Mouse (Mus musculus) CH12.LX (cell line): ENCODE measurements around the gene Tcea3. TPM values are rescaled to one million over a fixed set of nuclear protein-coding genes. Genes with fewer than 3 reads are reported as not detected.

Experiments used
- DNase-seq: peaks from one replicate; pipeline ENCODE4 v3.0.0-alpha.2; 2013; ENCODE audit errors: extremely low read depth
- H3K27ac ChIP-seq: 2 replicates; pipeline ENCODE4 v1.5.1; 2012; ENCODE audit warnings: low read depth, mild to moderate bottlenecking, control low read depth, moderate library complexity; ENCODE audit not compliant: insufficient read depth
- H3K27me3 ChIP-seq: replicated peaks from 2 replicates; pipeline ENCODE3; 2012; ENCODE audit warnings: inconsistent platforms
- H3K36me3 ChIP-seq, 2 experiments: replicated peaks in 1 of 2; 2 replicates each; pipeline versions ENCODE3 to v1.6.1; 2012; ENCODE audit warnings: inconsistent platforms in 1 of 2, low read length in 1 of 2, mild to moderate bottlenecking in 1 of 2, mixed read lengths in 1 of 2, moderate library complexity in 1 of 2; ENCODE audit not compliant: control insufficient read depth in 1 of 2, insufficient read depth in 1 of 2
- H3K4me1 ChIP-seq, 2 experiments: 2 replicates each; pipeline ENCODE4 v1.6.1; 2012; ENCODE audit warnings: inconsistent platforms in 1 of 2, moderate library complexity in 1 of 2; ENCODE audit not compliant: insufficient read depth in 2 of 2, control insufficient read depth in 1 of 2
- H3K4me2 ChIP-seq: 2 replicates; pipeline ENCODE4 v1.6.1; 2012; ENCODE audit warnings: low read depth, mild to moderate bottlenecking, control low read depth; ENCODE audit not compliant: poor library complexity, insufficient read depth, severe bottlenecking
- H3K4me3 ChIP-seq, 3 experiments: fragments of 150-350 bp in 1 of 3; sonication (generic) in 1 of 3; replicated peaks in 1 of 3; 2 replicates each; pipeline versions ENCODE3 to v1.5.1; 2011 to 2012; ENCODE audit warnings: low read depth in 2 of 3, low read length in 2 of 3, mild to moderate bottlenecking in 2 of 3, moderate library complexity in 2 of 3, control low read depth in 1 of 3, improper control_type of control experiment in 1 of 3, inconsistent platforms in 1 of 3, mixed read lengths in 1 of 3; ENCODE audit not compliant: poor library complexity in 1 of 3
- H3K79me2 ChIP-seq: replicated peaks from 2 replicates; pipeline ENCODE4 v1.6.1; 2012; ENCODE audit warnings: mild to moderate bottlenecking, moderate library complexity; ENCODE audit not compliant: control insufficient read depth, poor library complexity, insufficient read depth, severe bottlenecking; ENCODE audit errors: extremely low read depth
- H3K9ac ChIP-seq: 2 replicates; pipeline ENCODE4 v1.6.1; 2012; ENCODE audit warnings: low read depth, mild to moderate bottlenecking, control low read depth, moderate library complexity; ENCODE audit not compliant: insufficient read depth
- H3K9me3 ChIP-seq: replicated peaks from 2 replicates; pipeline ENCODE3; 2012; ENCODE audit warnings: low read length, inconsistent platforms, mixed read lengths
- BHLHE40 ChIP-seq: IDR thresholded peaks from 2 replicates; pipeline ENCODE4 v1.6.1; 2011; ENCODE audit warnings: mild to moderate bottlenecking, low read depth, low read length, improper control_type of control experiment
- CHD2 ChIP-seq: IDR thresholded peaks from 2 replicates; pipeline ENCODE4 v1.6.1; 2011; ENCODE audit warnings: low read length, improper control_type of control experiment
- CTCF ChIP-seq, 2 experiments: IDR thresholded peaks in 1 of 2; conservative IDR thresholded peaks in 1 of 2; 2 replicates each; pipeline ENCODE4 v1.5.1; 2011 to 2012; ENCODE audit warnings: low read depth in 2 of 2, low read length in 2 of 2, improper control_type of control experiment in 1 of 2, inconsistent platforms in 1 of 2, mild to moderate bottlenecking in 1 of 2, moderate library complexity in 1 of 2
- E2F4 ChIP-seq: IDR thresholded peaks from 2 replicates; pipeline ENCODE4 v1.6.1; 2011; ENCODE audit warnings: low read depth, low read length, improper control_type of control experiment; ENCODE audit not compliant: insufficient replicate concordance
- ELF1 ChIP-seq: IDR thresholded peaks from 2 replicates; pipeline ENCODE4 v1.6.1; 2014; ENCODE audit warnings: low read depth, mild to moderate bottlenecking, inconsistent platforms, low read length, improper control_type of control experiment
- EP300 ChIP-seq: IDR thresholded peaks from 2 replicates; pipeline ENCODE4 v1.6.1; 2011; ENCODE audit warnings: low read length, improper control_type of control experiment
- GABPA ChIP-seq: IDR thresholded peaks from 2 replicates; pipeline ENCODE4 v1.6.1; 2012; ENCODE audit warnings: low read depth, low read length, improper control_type of control experiment, inconsistent platforms; ENCODE audit not compliant: insufficient replicate concordance
- IRF4 ChIP-seq: IDR thresholded peaks from 2 replicates; pipeline ENCODE4 v1.6.1; 2014; ENCODE audit warnings: low read depth, mild to moderate bottlenecking, inconsistent platforms, low read length, improper control_type of control experiment
- JUN ChIP-seq: IDR thresholded peaks from 2 replicates; pipeline ENCODE4 v1.6.1; 2011; ENCODE audit warnings: low read depth, mild to moderate bottlenecking, low read length, improper control_type of control experiment, moderate library complexity; ENCODE audit not compliant: insufficient read depth
- JUND ChIP-seq: conservative IDR thresholded peaks from 2 replicates; pipeline ENCODE4 v1.6.1; 2011; ENCODE audit warnings: low read depth, low read length, improper control_type of control experiment
- KAT2A ChIP-seq: IDR thresholded peaks from 2 replicates; pipeline ENCODE4 v1.6.1; 2012; ENCODE audit warnings: low read length, improper control_type of control experiment, inconsistent platforms; ENCODE audit not compliant: insufficient replicate concordance
- MAZ ChIP-seq: IDR thresholded peaks from 2 replicates; pipeline ENCODE4 v1.6.1; 2012; ENCODE audit warnings: low read depth, mild to moderate bottlenecking, inconsistent platforms, low read length, improper control_type of control experiment, moderate library complexity
- MYC ChIP-seq: IDR thresholded peaks from 2 replicates; pipeline ENCODE4 v1.6.1; 2011; ENCODE audit warnings: low read depth, mild to moderate bottlenecking, improper control_type of control experiment, low read length
- PAX5 ChIP-seq: IDR thresholded peaks from 2 replicates; pipeline ENCODE4 v1.6.1; 2012; ENCODE audit warnings: low read length, inconsistent platforms, mixed read lengths
- POLR2A ChIP-seq: IDR thresholded peaks from 2 replicates; pipeline ENCODE4 v1.6.1; 2011; ENCODE audit warnings: low read depth, mild to moderate bottlenecking, improper control_type of control experiment, low read length
- POLR2AphosphoS2 ChIP-seq: IDR thresholded peaks from 2 replicates; pipeline ENCODE4 v1.6.1; 2011; ENCODE audit warnings: low read depth, low read length, improper control_type of control experiment
- RAD21 ChIP-seq: IDR thresholded peaks from 2 replicates; pipeline ENCODE4 v1.6.1; 2011; ENCODE audit warnings: low read depth, mild to moderate bottlenecking, low read length, improper control_type of control experiment, moderate library complexity
- SMC3 ChIP-seq: IDR thresholded peaks from 2 replicates; pipeline ENCODE4 v1.6.1; 2011; ENCODE audit warnings: low read depth, low read length, improper control_type of control experiment
- TBP ChIP-seq: conservative IDR thresholded peaks from 2 replicates; pipeline ENCODE4 v1.6.1; 2011; ENCODE audit warnings: low read depth, low read length, improper control_type of control experiment
- TCF12 ChIP-seq: IDR thresholded peaks from 2 replicates; pipeline ENCODE4 v1.6.1; 2014; ENCODE audit warnings: low read depth, mild to moderate bottlenecking, inconsistent platforms, low read length, improper control_type of control experiment
- USF1 ChIP-seq: IDR thresholded peaks from 2 replicates; pipeline ENCODE4 v1.6.1; 2014; ENCODE audit warnings: low read depth, mild to moderate bottlenecking, inconsistent platforms, low read length, improper control_type of control experiment
- USF2 ChIP-seq: conservative IDR thresholded peaks from 2 replicates; pipeline ENCODE4 v1.6.1; 2011; ENCODE audit warnings: low read depth, low read length, improper control_type of control experiment
- ZC3H11A ChIP-seq: IDR thresholded peaks from 2 replicates; pipeline ENCODE4 v1.6.1; 2012; ENCODE audit warnings: low read depth, mild to moderate bottlenecking, inconsistent platforms, low read length, improper control_type of control experiment
- ZKSCAN1 ChIP-seq: IDR thresholded peaks from 2 replicates; pipeline ENCODE4 v1.6.1; 2012; ENCODE audit warnings: low read depth, inconsistent platforms, low read length, improper control_type of control experiment, borderline replicate concordance
- ZMIZ1 ChIP-seq: IDR thresholded peaks from 2 replicates; pipeline ENCODE4 v1.6.1; 2012; ENCODE audit warnings: low read depth, mild to moderate bottlenecking, inconsistent platforms, low read length, improper control_type of control experiment
- ZNF384 ChIP-seq: IDR thresholded peaks from 2 replicates; pipeline ENCODE4 v1.6.1; 2012; ENCODE audit warnings: low read depth, low read length, improper control_type of control experiment, inconsistent platforms
- dilution Hi-C: fragments of 300-500 bp; cut with MboI; formaldehyde crosslinking; loops from 2 replicates; pipeline ENCODE4 v1.14.3; 2020; ENCODE audit warnings: low sequenced_read_pairs; ENCODE audit not compliant: extremely low pct_unique_long_range_greater_than_20kb, extremely low pct_ligation_motif_present
- in situ Hi-C: fragments of 300-500 bp; cut with MboI; formaldehyde crosslinking; loops from 3 replicates; pipeline ENCODE4 v1.14.3; 2019; ENCODE audit warnings: low sequenced_read_pairs, low pct_ligation_motif_present, low pct_unique_long_range_greater_than_20kb, mixed read lengths
- polyA plus RNA-seq: library from polyadenylated mRNA; unstranded; fragments of >175 nt; gene quantifications from 2 replicates; pipeline ENCODE4 v1.2.1, GENCODE M21; 2012; ENCODE audit warnings: low read depth; ENCODE audit not compliant: insufficient read length
- total RNA-seq, 2 experiments: library from RNA; depleted of rRNA; stranded (reverse); fragments of 300-350 nt in 1 of 2; fragments of >200 nt in 1 of 2; gene quantifications; 2 replicates each; pipeline ENCODE4 v1.2.3; 2012 to 2014

Tcea3 gene
- total and polyA plus RNA-seq, 3 experiments, result not detected

DNA sequence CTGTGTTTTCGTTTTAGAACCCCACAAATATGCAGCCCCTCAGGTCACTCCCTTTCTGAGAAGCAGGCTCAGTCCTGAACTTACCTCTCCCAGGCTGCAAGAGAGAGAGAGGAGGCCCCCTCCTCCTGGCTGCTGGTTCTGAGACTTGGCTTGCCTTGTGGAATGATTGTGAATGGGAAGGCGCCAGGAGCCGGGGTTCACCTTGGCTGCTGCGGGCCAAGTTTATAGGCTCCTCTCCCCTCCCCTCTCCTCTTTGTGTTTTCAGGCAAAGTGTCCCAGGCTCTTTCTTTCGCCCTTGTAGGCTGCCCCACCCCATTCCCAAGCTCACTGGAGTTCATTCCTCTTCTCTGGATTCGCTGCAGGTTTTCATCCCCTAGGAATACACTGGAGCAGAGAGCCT, 40.6 kb upstream of the Tcea3 start:
- H3K79me2 ChIP-seq, result no peaks in the 10 kb centered on the region
- H3K9me3 ChIP-seq, result no peaks in the 10 kb centered on the region
- in situ Hi-C loops (loop anchor here (5.0 kb wide), 1 partner anchor 35 kb away; no protein-coding TSS in a partner anchor), dilution Hi-C loops (no loop called here)
- H3K4me3 ChIP-seq, result no peak overlapping the region
- peak overlapping the region; percentile 85 for H3K4me2 ChIP-seq
- TF ChIP-seq KAT2A (no peak), ZKSCAN1 (no peak), ZNF384 (no peak), JUN (no peak), ELF1 (no peak), IRF4 (no peak), EP300 (no peak), BHLHE40 (no peak), GABPA (no peak), CHD2 (no peak), USF2 (no peak), MAZ (no peak), TCF12 (no peak)
- H3K9ac ChIP-seq, result peak overlapping the region; percentile 55; the same call in 1 of the 2 replicates
- peaks cover 72% of the 10 kb centered on the region for H3K27me3 ChIP-seq
- peaks cover 3 to 8% of the 10 kb centered on the region in 2 experiments; a peak in 3 of 4 replicates for H3K4me1 ChIP-seq
- H3K36me3 ChIP-seq, result no peaks in the 10 kb centered on the region
- DNase-seq, result no peak
- no peak overlapping the region for H3K27ac ChIP-seq

DNA sequence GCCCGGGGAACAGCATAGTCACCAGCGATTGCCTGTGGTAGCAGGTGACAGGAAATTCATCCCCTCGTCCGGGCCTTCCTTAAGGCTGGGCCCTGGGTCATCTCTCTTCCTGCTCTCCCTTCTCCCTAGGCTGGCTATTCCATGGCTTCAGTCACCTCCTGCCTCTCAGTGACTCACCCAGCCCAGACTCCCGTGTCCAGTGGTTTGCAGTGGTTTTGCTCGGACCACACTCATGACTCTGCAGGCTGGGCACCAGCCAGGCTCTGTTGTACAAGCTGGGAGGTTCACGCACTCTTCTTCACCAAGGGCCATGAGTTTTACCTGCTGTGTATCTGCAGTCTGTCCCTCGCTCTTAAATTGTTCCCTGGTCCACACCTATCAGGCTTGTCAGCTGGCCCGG, 36.6 kb upstream of the Tcea3 start:
- H3K4me3 ChIP-seq, result no peak overlapping the region
- in situ Hi-C loops, result no loop called here

More for the DNA sequence above, 36.6 kb upstream of the Tcea3 start:
- dilution Hi-C loops, result no loop called here
- no peaks in the 10 kb centered on the region for H3K36me3 ChIP-seq
- no peak overlapping the region for H3K27ac ChIP-seq
- H3K9ac ChIP-seq, result no peak overlapping the region
- no peaks in the 10 kb centered on the region for H3K79me2 ChIP-seq
- peaks cover 3 to 8% of the 10 kb centered on the region in 2 experiments; a peak in 3 of 4 replicates for H3K4me1 ChIP-seq
- no peak overlapping the region for H3K4me2 ChIP-seq
- TF ChIP-seq PAX5 (no peak), TBP (no peak), E2F4 (no peak), TCF12 (no peak), ZNF384 (no peak), GABPA (no peak), MYC (no peak), EP300 (no peak), POLR2AphosphoS2 (no peak), JUND (no peak), CTCF (conservative IDR thresholded peaks at IDR 0.05 in 1 of 2, IDR thresholded peaks at IDR 0.05 in 1 of 2; ENCODE audit: low read depth in 2 of 2, low read length in 2 of 2) (no peak), USF1 (no peak), SMC3 (no peak), USF2 (no peak), RAD21 (no peak), POLR2A (no peak), ZKSCAN1 (no peak), IRF4 (no peak), ZMIZ1 (no peak), ZC3H11A (no peak)
- H3K9me3 ChIP-seq, result no peaks in the 10 kb centered on the region
- peaks cover 74% of the 10 kb centered on the region for H3K27me3 ChIP-seq
- no peak for DNase-seq
